Mouse (Mus musculus): ENCODE data around the gene Gm15155. TPM values are rescaled to one million over a fixed set of nuclear protein-coding genes. Genes with fewer than 3 reads are reported as not detected.
"Not testable (repeated sequence)": the region's sequence is repeated elsewhere in the genome, so short reads cannot be mapped to it uniquely, and the experiment has no call there.

The Gm15155 gene
- polyA plus RNA-seq, 1 experiment, result not detected

GRCm38 (mm10) chrX:155622961-155623599, 1.5 kb upstream of the Gm15155 start:
- Histone ChIP-seq H3K4me3 (replicated peaks; ENCODE audit: control insufficient read depth, low read depth, low read length) (peak overlapping the region; percentile 4), H3K4me1 (ENCODE audit: control insufficient read depth, insufficient read depth, low read length) (no peaks in the 10 kb centered on the region), H3K27ac (ENCODE audit: control insufficient read depth, insufficient read depth, low read depth, low read length, poor library complexity) (no peak overlapping the region)
- TF ChIP-seq POLR2A (IDR thresholded peaks at IDR 0.05; ENCODE audit: borderline replicate concordance, control insufficient read depth, low read depth, low read length) (no peak), CTCF (IDR thresholded peaks at IDR 0.05; ENCODE audit: control insufficient read depth, insufficient read depth, low read length) (no peak)
- 23% methylated on average over 44 of the region's 69 CpGs for WGBS

GRCm38 (mm10) chrX:155623701-155624281, 750 bp upstream of the Gm15155 start, which contains the start of gene Ptchd1:
Gene Ptchd1 (minus strand): TSS chrX:155623814.
- Histone ChIP-seq H3K4me1 (ENCODE audit: control insufficient read depth, insufficient read depth, low read length) (no peaks in the 10 kb centered on the region), H3K27ac (ENCODE audit: control insufficient read depth, insufficient read depth, low read depth, low read length, poor library complexity) (no peak within 1 kb of the TSS), H3K4me3 (replicated peaks; ENCODE audit: control insufficient read depth, low read depth, low read length) (peak within 1 kb of the TSS; percentile 4)
- TF ChIP-seq CTCF (IDR thresholded peaks at IDR 0.05; ENCODE audit: control insufficient read depth, insufficient read depth, low read length) (no peak), POLR2A (IDR thresholded peaks at IDR 0.05; ENCODE audit: borderline replicate concordance, control insufficient read depth, low read depth, low read length) (no peak)
- 14% methylated on average over 33 of the region's 34 CpGs for WGBS

- WGBS, result 19% methylated on average over 15 of the region's 15 CpGs
- H3K4me1 ChIP-seq (ENCODE audit: control insufficient read depth, insufficient read depth, low read length), result no peaks in the 10 kb centered on the region
- TF ChIP-seq CTCF (IDR thresholded peaks at IDR 0.05; ENCODE audit: control insufficient read depth, insufficient read depth, low read length) (no peak), POLR2A (IDR thresholded peaks at IDR 0.05; ENCODE audit: borderline replicate concordance, control insufficient read depth, low read depth, low read length) (no peak)
- no peak overlapping the region for H3K27ac ChIP-seq (ENCODE audit: control insufficient read depth, insufficient read depth, low read depth, low read length, poor library complexity)
- no peak overlapping the region for H3K4me3 ChIP-seq (replicated peaks; ENCODE audit: control insufficient read depth, low read depth, low read length)
These were observed 354 bp downstream of the Gm15155 start for GRCm38 (mm10) chrX:155624895-155625294.

GRCm38 (mm10) chrX:155625671-155626196, 1.2 kb downstream of the Gm15155 start:
- 16% methylated on average over 13 of the region's 13 CpGs for WGBS
- no peak overlapping the region for H3K27ac ChIP-seq (ENCODE audit: control insufficient read depth, insufficient read depth, low read depth, low read length, poor library complexity)
- H3K4me1 ChIP-seq (ENCODE audit: control insufficient read depth, insufficient read depth, low read length), result no peaks in the 10 kb centered on the region
- no peak overlapping the region for H3K4me3 ChIP-seq (replicated peaks; ENCODE audit: control insufficient read depth, low read depth, low read length)
- TF ChIP-seq POLR2A (IDR thresholded peaks at IDR 0.05; ENCODE audit: borderline replicate concordance, control insufficient read depth, low read depth, low read length) (no peak), CTCF (IDR thresholded peaks at IDR 0.05; ENCODE audit: control insufficient read depth, insufficient read depth, low read length) (no peak)

- Histone ChIP-seq H3K4me3 (replicated peaks; ENCODE audit: control insufficient read depth, low read depth, low read length) (no peak overlapping the region), H3K4me1 (ENCODE audit: control insufficient read depth, insufficient read depth, low read length) (no peaks in the 10 kb centered on the region; the same call in 1 of the 2 replicates), H3K27ac (ENCODE audit: control insufficient read depth, insufficient read depth, low read depth, low read length, poor library complexity) (no peak overlapping the region)
- WGBS, result 11% methylated on average over 1 of the region's 1 CpGs
- TF ChIP-seq POLR2A (IDR thresholded peaks at IDR 0.05; ENCODE audit: borderline replicate concordance, control insufficient read depth, low read depth, low read length) (no peak), CTCF (IDR thresholded peaks at IDR 0.05; ENCODE audit: control insufficient read depth, insufficient read depth, low read length) (no peak)
These were observed 19.4 kb downstream of the Gm15155 start for GRCm38 (mm10) chrX:155643975-155644374.

GRCm38 (mm10) chrX:155645975-155646374, 21.4 kb downstream of the Gm15155 start:
- no peaks in the 10 kb centered on the region; the same call in 1 of the 2 replicates for H3K4me1 ChIP-seq (ENCODE audit: control insufficient read depth, insufficient read depth, low read length)
- TF ChIP-seq POLR2A (IDR thresholded peaks at IDR 0.05; ENCODE audit: borderline replicate concordance, control insufficient read depth, low read depth, low read length) (no peak), CTCF (IDR thresholded peaks at IDR 0.05; ENCODE audit: control insufficient read depth, insufficient read depth, low read length) (no peak)
- no peak overlapping the region for H3K27ac ChIP-seq (ENCODE audit: control insufficient read depth, insufficient read depth, low read depth, low read length, poor library complexity)
- no peak overlapping the region for H3K4me3 ChIP-seq (replicated peaks; ENCODE audit: control insufficient read depth, low read depth, low read length)
- 28% methylated on average over 3 of the region's 3 CpGs for WGBS

GRCm38 (mm10) chrX:155657971-155658370, 33.4 kb downstream of the Gm15155 start:
- WGBS, result 69% methylated on average over 1 of the region's 1 CpGs
- no peaks in the 10 kb centered on the region for H3K4me1 ChIP-seq (ENCODE audit: control insufficient read depth, insufficient read depth, low read length)
- TF ChIP-seq CTCF (IDR thresholded peaks at IDR 0.05; ENCODE audit: control insufficient read depth, insufficient read depth, low read length) (no peak), POLR2A (IDR thresholded peaks at IDR 0.05; ENCODE audit: borderline replicate concordance, control insufficient read depth, low read depth, low read length) (no peak)
- no peak overlapping the region for H3K4me3 ChIP-seq (replicated peaks; ENCODE audit: control insufficient read depth, low read depth, low read length)
- no peak overlapping the region for H3K27ac ChIP-seq (ENCODE audit: control insufficient read depth, insufficient read depth, low read depth, low read length, poor library complexity)

- not testable (repeated sequence) for H3K27ac ChIP-seq (ENCODE audit: control insufficient read depth, insufficient read depth, low read depth, low read length, poor library complexity); H3K4me3 ChIP-seq (replicated peaks; ENCODE audit: control insufficient read depth, low read depth, low read length); H3K4me1 ChIP-seq (ENCODE audit: control insufficient read depth, insufficient read depth, low read length)
- 84% methylated on average over 1 of the region's 1 CpGs for whole genome bisulfite sequencing
These were observed 65.9 kb downstream of the Gm15155 start for GRCm38 (mm10) chrX:155690440-155690839.
